Mouse (Mus musculus) embryonic fibroblast, embryonic 13.5 days (primary cell): ENCODE data around the gene Arid1b.

ENCODE experiments used
- CTCF ChIP-seq: IDR thresholded peaks from 2 replicates; pipeline ENCODE4 v1.5.1; 2011; ENCODE audit warnings: mild to moderate bottlenecking, control low read depth, low read length, moderate library complexity, borderline replicate concordance; ENCODE audit not compliant: insufficient read depth
- POLR2A ChIP-seq: IDR thresholded peaks from 2 replicates; pipeline ENCODE4 v1.6.1; 2011; ENCODE audit warnings: low read depth, mild to moderate bottlenecking, control low read depth, low read length, moderate library complexity

DNA sequence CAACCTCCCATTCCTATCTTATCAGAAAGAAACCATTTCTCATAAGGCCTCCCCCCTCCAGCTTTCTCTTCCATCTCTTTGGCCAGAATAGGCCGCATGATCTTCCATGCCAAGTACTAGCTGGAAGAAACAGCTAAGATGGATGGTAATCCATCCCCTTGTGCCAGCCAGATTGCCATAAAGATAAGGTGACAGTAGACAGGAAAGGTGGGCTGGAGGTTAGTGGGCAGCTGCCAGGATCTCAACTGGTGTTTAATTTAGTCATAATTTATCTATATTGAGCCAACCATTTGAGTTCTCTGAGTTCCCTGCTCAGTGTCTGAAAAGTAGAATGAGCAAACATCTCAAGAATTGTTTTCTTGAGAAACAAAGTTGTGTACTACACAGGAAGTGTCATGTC lies 391.6 kb downstream of the Arid1b start:
- TF ChIP-seq CTCF (no peak), POLR2A (no peak)
